Mouse (Mus musculus) liver, embryonic 14.5 days (tissue): ENCODE data around the gene Cfap97d2.

ENCODE experiments used
- CTCF ChIP-seq: IDR thresholded peaks from 2 replicates; pipeline ENCODE4 v1.5.1; 2016; ENCODE audit warnings: antibody characterized with exemption, low read depth, control low read depth
- EP300 ChIP-seq: IDR thresholded peaks from 2 replicates; pipeline ENCODE4 v1.6.1; 2016; ENCODE audit warnings: antibody characterized with exemption, low read depth

DNA sequence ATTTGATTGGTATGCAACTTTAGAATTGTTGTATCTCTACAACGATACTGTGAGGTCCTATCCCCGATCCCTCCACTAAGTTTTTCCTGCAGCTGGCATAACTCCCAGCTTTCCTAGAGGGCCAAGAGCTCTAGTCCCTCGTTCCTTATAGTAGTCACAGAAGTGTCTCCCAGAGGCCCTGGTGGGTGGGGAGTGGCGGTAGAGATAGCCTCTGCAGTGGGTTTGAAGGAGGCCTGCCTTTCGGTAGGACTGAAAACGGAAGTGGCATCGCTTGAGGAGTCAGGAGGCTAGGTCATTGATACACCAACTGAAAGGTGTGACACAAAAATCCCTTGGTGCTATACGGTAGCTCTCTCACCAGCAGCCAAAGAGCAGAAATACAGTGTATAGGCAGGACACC is 27.5 kb upstream of the Cfap97d2 start:
- TF ChIP-seq CTCF (no peak), EP300 (no peak)
